Comparison of ENCODE assay signal across 28 mouse cellular contexts in the genomic region with DNA sequence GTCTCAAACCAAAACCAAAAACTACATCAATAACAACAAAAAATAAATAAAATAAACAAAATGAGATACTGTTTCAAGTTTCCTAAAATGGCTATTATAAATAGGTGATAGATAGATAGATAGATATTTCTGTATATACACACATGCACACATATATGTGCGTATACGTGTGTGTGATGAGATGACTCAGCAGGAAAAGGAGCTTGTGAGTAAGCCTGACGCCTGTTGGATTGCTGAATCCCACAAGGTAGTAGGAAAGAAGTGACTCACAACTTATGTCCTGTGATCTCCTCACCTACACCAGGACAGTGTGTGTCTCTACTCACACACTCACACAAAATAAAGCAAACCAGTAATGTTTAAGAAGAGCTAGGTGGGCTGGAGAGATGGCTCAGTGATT. TPM values are rescaled to one million over a fixed set of nuclear protein-coding genes. Genes with fewer than 3 reads are reported as not detected.
DNase-seq lines count a peak whose midpoint lies in the region; ATAC-seq and TF ChIP-seq lines count a peak whose summit lies in the region.
"Had no signal": no experiment of that assay in that cellular context is flagged by ENCODE, and none has a peak within 500 bp of the region (broad histone marks: within the 10 kb centered on the region; RNA-seq: fewer than 3 reads in every experiment).

No protein-coding gene starts in this region.

- H3K79me3 ChIP-seq in C2C12 (ENCODE audit: low read depth): no peaks in the 10 kb centered on the region

- no peak overlapping the region for H3K4me3 ChIP-seq in liver, embryonic 12.5 days
- no peak overlapping the region for H3K4me3 ChIP-seq in C2C12 (ENCODE audit: insufficient read depth, poor library complexity, severe bottlenecking)
- no peak overlapping the region for H3K4me3 ChIP-seq in liver, embryonic 15.5 days (replicated peaks)
- H3K4me3 ChIP-seq in forebrain, postnatal 0 days (ENCODE audit: low read depth, low read length): no peak overlapping the region
- H3K4me3 ChIP-seq in stomach, postnatal 0 days (ENCODE audit: low read depth, low read length): no peak overlapping the region
- H3K4me3 ChIP-seq: embryonic facial prominence, embryonic 12.5 days; embryonic facial prominence, embryonic 15.5 days; erythroblast, embryonic 14.5 days; forebrain, embryonic 10.5 days; forebrain, embryonic 13.5 days; gastrocnemius, adult 2 months; heart, embryonic 12.5 days; heart, embryonic 15.5 days; hindbrain, embryonic 10.5 days; hindbrain, embryonic 13.5 days; intestine, embryonic 15.5 days had no signal

- DNase-seq in liver: no peak
- no peak for DNase-seq in forebrain, postnatal 0 days
- DNase-seq in stomach, postnatal 0 days (ENCODE audit: low spot score): no peak
- DNase-seq in left cerebral cortex, adult 8-10 months (ENCODE audit: low spot score in 2 of 2): no peak
- DNase-seq: adrenal gland, adult 8-10 months; adrenal gland, postnatal 25 days; gastrocnemius, adult 2 months; gastrocnemius, postnatal 25 days; heart, adult 18-20 months; heart, postnatal 10 days; heart, postnatal 36 days had no signal

- TF ChIP-seq EP300 in stomach, postnatal 0 days (optimal IDR thresholded peaks at IDR 0.05): no peak

- H3K36me3 ChIP-seq in liver, embryonic 12.5 days: peaks cover 8% of the 10 kb centered on the region; the same call in 1 of the 2 replicates
- H3K36me3 ChIP-seq in C2C12 (ENCODE audit: control insufficient read depth, insufficient read depth): no peaks in the 10 kb centered on the region
- H3K36me3 ChIP-seq in liver, embryonic 15.5 days (replicated peaks): 0 out of 2 replicates have a peak, but pooled peaks cover 5% of the 10 kb centered on the region
- no peaks in the 10 kb centered on the region for H3K36me3 ChIP-seq in forebrain, postnatal 0 days (ENCODE audit: insufficient read depth)
- H3K36me3 ChIP-seq in stomach, postnatal 0 days (ENCODE audit: control insufficient read depth, insufficient read depth, low read length): no peaks in the 10 kb centered on the region
- H3K36me3 ChIP-seq: embryonic facial prominence, embryonic 12.5 days; embryonic facial prominence, embryonic 15.5 days; forebrain, embryonic 10.5 days; G1E; heart, embryonic 12.5 days; heart, embryonic 15.5 days; hindbrain, embryonic 10.5 days; hindbrain, embryonic 13.5 days; intestine, embryonic 15.5 days had no signal

- H3K79me2 ChIP-seq in C2C12 (ENCODE audit: control insufficient read depth, insufficient read depth): no peaks in the 10 kb centered on the region

- ATAC-seq in liver, embryonic 12.5 days: no peak
- peak; percentile 53 for ATAC-seq in erythroblast, adult 5-6 weeks (replicated peaks; ENCODE audit: low FRiP score, poor library complexity, severe bottlenecking)
- no peak; the same call in 1 of the 2 replicates for ATAC-seq in liver, embryonic 15.5 days (ENCODE audit: insufficient read depth)
- ATAC-seq in forebrain, postnatal 0 days: no peak
- no peak for ATAC-seq in stomach, postnatal 0 days (ENCODE audit: low FRiP score, low TSS enrichment)
- ATAC-seq: forebrain, embryonic 13.5 days; forebrain, embryonic 16.5 days; hindbrain, embryonic 16.5 days; intestine, embryonic 15.5 days had no signal

- TF ChIP-seq CTCF in C2C12 (IDR thresholded peaks at IDR 0.05; ENCODE audit: control insufficient read depth, insufficient read depth, insufficient read length): no peak
- no peak for TF ChIP-seq CTCF in forebrain, postnatal 0 days (IDR thresholded peaks at IDR 0.05; ENCODE audit: low read depth)
- TF ChIP-seq CTCF in stomach, postnatal 0 days (IDR thresholded peaks at IDR 0.05; ENCODE audit: low read depth): no peak

- peak overlapping the region; percentile 47; the same call in 1 of the 2 replicates for H3K9ac ChIP-seq in liver, embryonic 12.5 days
- H3K9ac ChIP-seq in liver, embryonic 15.5 days: peak overlapping the region; percentile 32; the same call in 1 of the 2 replicates
- H3K9ac ChIP-seq in forebrain, postnatal 0 days: no peak overlapping the region
- H3K9ac ChIP-seq in stomach, postnatal 0 days (ENCODE audit: low read length): no peak overlapping the region
- H3K9ac ChIP-seq: embryonic facial prominence, embryonic 12.5 days; embryonic facial prominence, embryonic 15.5 days; forebrain, embryonic 13.5 days; heart, embryonic 12.5 days; heart, embryonic 15.5 days; hindbrain, embryonic 13.5 days; intestine, embryonic 15.5 days had no signal

- peaks cover 9% of the 10 kb centered on the region for H3K9me3 ChIP-seq in liver, embryonic 12.5 days (replicated peaks)
- H3K9me3 ChIP-seq in liver, embryonic 15.5 days (replicated peaks): peaks cover 6% of the 10 kb centered on the region
- no peaks in the 10 kb centered on the region for H3K9me3 ChIP-seq in forebrain, postnatal 0 days (ENCODE audit: low read length)
- H3K9me3 ChIP-seq in stomach, postnatal 0 days (ENCODE audit: control insufficient read depth, low read length): no peaks in the 10 kb centered on the region
- H3K9me3 ChIP-seq: embryonic facial prominence, embryonic 12.5 days; embryonic facial prominence, embryonic 15.5 days; heart, embryonic 15.5 days; hindbrain, embryonic 10.5 days; hindbrain, embryonic 13.5 days had no signal

- H3K4me2 ChIP-seq in liver, embryonic 12.5 days: no peak overlapping the region
- H3K4me2 ChIP-seq in liver, embryonic 15.5 days: no peak overlapping the region
- H3K4me2 ChIP-seq in forebrain, postnatal 0 days (ENCODE audit: low read depth): no peak overlapping the region
- H3K4me2 ChIP-seq in stomach, postnatal 0 days (replicated peaks; ENCODE audit: low read depth): no peak overlapping the region
- H3K4me2 ChIP-seq: embryonic facial prominence, embryonic 12.5 days; embryonic facial prominence, embryonic 15.5 days; forebrain, embryonic 13.5 days; heart, embryonic 12.5 days; heart, embryonic 15.5 days; hindbrain, embryonic 13.5 days; intestine, embryonic 15.5 days had no signal

- H3K27ac ChIP-seq in liver, embryonic 12.5 days: peak overlapping the region; percentile 37; the same call in 1 of the 2 replicates
- peak overlapping the region; percentile 72; the same call in 1 of the 2 replicates for H3K27ac ChIP-seq in liver, embryonic 15.5 days (replicated peaks)
- no peak overlapping the region for H3K27ac ChIP-seq in forebrain, postnatal 0 days (ENCODE audit: low read depth, low read length)
- no peak overlapping the region for H3K27ac ChIP-seq in stomach, postnatal 0 days (replicated peaks)
- H3K27ac ChIP-seq: embryonic facial prominence, embryonic 12.5 days; embryonic facial prominence, embryonic 15.5 days; forebrain, embryonic 10.5 days; forebrain, embryonic 13.5 days; gastrocnemius, adult 2 months; heart, embryonic 15.5 days; hindbrain, embryonic 10.5 days; hindbrain, embryonic 13.5 days; intestine, embryonic 15.5 days had no signal

- 55% methylated on average over 3 of the region's 3 CpGs for WGBS in liver, embryonic 12.5 days (ENCODE audit: insufficient replicate concordance)
- WGBS in liver, embryonic 15.5 days (ENCODE audit: insufficient replicate concordance): 62% methylated on average over 3 of the region's 3 CpGs
- WGBS in forebrain, postnatal 0 days: 94% methylated on average over 3 of the region's 3 CpGs
- WGBS in stomach, postnatal 0 days: 75% methylated on average over 3 of the region's 3 CpGs

- H3K4me1 ChIP-seq in liver, embryonic 12.5 days: peaks cover 60% of the 10 kb centered on the region
- peaks cover 74% of the 10 kb centered on the region for H3K4me1 ChIP-seq in liver, embryonic 15.5 days (replicated peaks)
- H3K4me1 ChIP-seq in forebrain, postnatal 0 days (ENCODE audit: insufficient read depth): no peaks in the 10 kb centered on the region
- H3K4me1 ChIP-seq in stomach, postnatal 0 days (replicated peaks; ENCODE audit: control insufficient read depth, insufficient read depth): no peaks in the 10 kb centered on the region
- H3K4me1 ChIP-seq: embryonic facial prominence, embryonic 12.5 days; embryonic facial prominence, embryonic 15.5 days; forebrain, embryonic 13.5 days; heart, embryonic 12.5 days; heart, embryonic 15.5 days had no signal

- peaks cover 34% of the 10 kb centered on the region for H3K27me3 ChIP-seq in liver, embryonic 12.5 days (replicated peaks)
- no peaks in the 10 kb centered on the region for H3K27me3 ChIP-seq in C2C12 (ENCODE audit: control insufficient read depth, insufficient read depth, insufficient read length)
- peaks cover 47% of the 10 kb centered on the region for H3K27me3 ChIP-seq in liver, embryonic 15.5 days
- no peaks in the 10 kb centered on the region for H3K27me3 ChIP-seq in forebrain, postnatal 0 days (ENCODE audit: insufficient read depth, low read length)
- H3K27me3 ChIP-seq in stomach, postnatal 0 days (ENCODE audit: control insufficient read depth, insufficient read depth, low read length): no peaks in the 10 kb centered on the region
- H3K27me3 ChIP-seq: embryonic facial prominence, embryonic 12.5 days; embryonic facial prominence, embryonic 15.5 days; forebrain, embryonic 13.5 days; intestine, embryonic 15.5 days had no signal

- H3ac ChIP-seq in C2C12 (ENCODE audit: control insufficient read depth, insufficient read length, low read depth): no peak overlapping the region

RNA-seq across cellular contexts. Expression of a gene that starts 10.4 kb away (rescaled TPM):
- polyA plus RNA-seq in liver, embryonic 12.5 days (2016; fragmentation: Nextera tagmentation; extraction: Ambion mirVana): 1.9 and 2.1 TPM in 2 replicates
- polyA plus RNA-seq in C2C12 (2012; fragmentation: generic; extraction: Trizol): 2.2 TPM
- total RNA-seq in erythroblast, adult 5-6 weeks (2015; ENCODE audit: low replicate concordance): 3.1 TPM in 1 of 2 replicates, not detected in the other
- 2.7 and 7.5 TPM in 2 replicates for total RNA-seq in erythroblast, adult 5-6 weeks (2017; ENCODE audit: low replicate concordance)
- 2.2 and 2.4 TPM in 2 replicates for polyA plus RNA-seq in liver, embryonic 15.5 days (2015; fragmentation: Nextera tagmentation; extraction: Ambion mirVana)
- total RNA-seq in forebrain, postnatal 0 days (2014; rRNA removed): 306 and 418 TPM in 2 replicates
- polyA plus RNA-seq in forebrain, postnatal 0 days (2015; fragmentation: Nextera tagmentation; extraction: Ambion mirVana): 118 and 121 TPM in 2 replicates
- polyA plus RNA-seq in stomach, postnatal 0 days (2015; fragmentation: Nextera tagmentation; extraction: Ambion mirVana): 5.1 and 5.9 TPM in 2 replicates
- total RNA-seq in left cerebral cortex, adult 8-10 months (2022): 100 to 1,000 TPM; 433 to 468 (median 439) TPM
- total RNA-seq: gastrocnemius, adult 2 months had no signal
- polyA plus RNA-seq: G1E had no signal

RNA-seq across cellular contexts. Expression of a gene that starts 16.8 kb away (rescaled TPM):
- polyA plus RNA-seq in liver, embryonic 12.5 days (2016; fragmentation: Nextera tagmentation; extraction: Ambion mirVana): 913 and 972 TPM in 2 replicates
- polyA plus RNA-seq in C2C12 (2012; fragmentation: generic; extraction: Trizol): not detected
- total RNA-seq in erythroblast, adult 5-6 weeks (2015; ENCODE audit: low replicate concordance): 4,977 and 5,433 TPM in 2 replicates
- total RNA-seq in erythroblast, adult 5-6 weeks (2017; ENCODE audit: low replicate concordance): 6,454 and 7,565 TPM in 2 replicates
- 1,073 and 1,204 TPM in 2 replicates for polyA plus RNA-seq in liver, embryonic 15.5 days (2015; fragmentation: Nextera tagmentation; extraction: Ambion mirVana)
- total RNA-seq in forebrain, postnatal 0 days (2014; rRNA removed): 0.24 and 1.2 TPM in 2 replicates
- polyA plus RNA-seq in forebrain, postnatal 0 days (2015; fragmentation: Nextera tagmentation; extraction: Ambion mirVana): 0.50 and 0.68 TPM in 2 replicates
- 0.72 and 1.1 TPM in 2 replicates for polyA plus RNA-seq in stomach, postnatal 0 days (2015; fragmentation: Nextera tagmentation; extraction: Ambion mirVana)
- under 1 TPM in 3 of 4 experiments, not detected in 1; 0.08 to 0.41 (median 0.24) TPM for total RNA-seq in left cerebral cortex, adult 8-10 months (2022)

RNA-seq across cellular contexts. Expression of a gene that starts 25.0 kb away (rescaled TPM):
- 365 and 367 TPM in 2 replicates for polyA plus RNA-seq in liver, embryonic 12.5 days (2016; fragmentation: Nextera tagmentation; extraction: Ambion mirVana)
- 174 TPM for polyA plus RNA-seq in C2C12 (2012; fragmentation: generic; extraction: Trizol)
- 461 and 462 TPM in 2 replicates for total RNA-seq in erythroblast, adult 5-6 weeks (2015; ENCODE audit: low replicate concordance)
- 236 and 290 TPM in 2 replicates for total RNA-seq in erythroblast, adult 5-6 weeks (2017; ENCODE audit: low replicate concordance)
- 451 and 525 TPM in 2 replicates for polyA plus RNA-seq in liver, embryonic 15.5 days (2015; fragmentation: Nextera tagmentation; extraction: Ambion mirVana)
- total RNA-seq in forebrain, postnatal 0 days (2014; rRNA removed): 96.3 and 114 TPM in 2 replicates
- 120 and 129 TPM in 2 replicates for polyA plus RNA-seq in forebrain, postnatal 0 days (2015; fragmentation: Nextera tagmentation; extraction: Ambion mirVana)
- 189 and 200 TPM in 2 replicates for polyA plus RNA-seq in stomach, postnatal 0 days (2015; fragmentation: Nextera tagmentation; extraction: Ambion mirVana)
- 10 to 100 TPM; 64.1 to 75.4 (median 68.9) TPM for total RNA-seq in left cerebral cortex, adult 8-10 months (2022)

RNA-seq across cellular contexts. Expression of a gene that starts 47.3 kb away (rescaled TPM):
- polyA plus RNA-seq in liver, embryonic 12.5 days (2016; fragmentation: Nextera tagmentation; extraction: Ambion mirVana): 55.8 and 58.1 TPM in 2 replicates
- 79.1 TPM for polyA plus RNA-seq in C2C12 (2012; fragmentation: generic; extraction: Trizol)
- total RNA-seq in erythroblast, adult 5-6 weeks (2015; ENCODE audit: low replicate concordance): 85.7 and 90.1 TPM in 2 replicates
- total RNA-seq in erythroblast, adult 5-6 weeks (2017; ENCODE audit: low replicate concordance): 26.3 and 56.1 TPM in 2 replicates
- polyA plus RNA-seq in liver, embryonic 15.5 days (2015; fragmentation: Nextera tagmentation; extraction: Ambion mirVana): 94.8 and 121 TPM in 2 replicates
- total RNA-seq in forebrain, postnatal 0 days (2014; rRNA removed): 49.5 and 66.2 TPM in 2 replicates
- polyA plus RNA-seq in forebrain, postnatal 0 days (2015; fragmentation: Nextera tagmentation; extraction: Ambion mirVana): 72.3 and 86.6 TPM in 2 replicates
- polyA plus RNA-seq in stomach, postnatal 0 days (2015; fragmentation: Nextera tagmentation; extraction: Ambion mirVana): 126 and 142 TPM in 2 replicates
- total RNA-seq in left cerebral cortex, adult 8-10 months (2022): 100 to 1,000 TPM in 2 of 4 experiments, 10 to 100 TPM in 2; 51.6 to 142 (median 80.2) TPM

Comparison
In these comparisons a context has a peak if more than half of its experiments do, and no peak if none do; other contexts are left out.
1. H3K27ac ChIP-seq: peak in liver, embryonic 12.5 days (single experiment) and liver, embryonic 15.5 days (single experiment); none in forebrain, postnatal 0 days (single experiment) and stomach, postnatal 0 days (single experiment).
2. H3K9ac ChIP-seq: peak in liver, embryonic 12.5 days (single experiment) and liver, embryonic 15.5 days (single experiment); none in forebrain, postnatal 0 days (single experiment) and stomach, postnatal 0 days (single experiment).
3. RNA of a gene that starts 10.4 kb away (polyA plus RNA-seq): 118 to 121 TPM in forebrain, postnatal 0 days; 5.1 to 5.9 TPM in stomach, postnatal 0 days, 2.2 to 2.4 TPM in liver, embryonic 15.5 days, 2.2 TPM in C2C12 (single experiment) and 1.9 to 2.1 TPM in liver, embryonic 12.5 days; every median in the first group is over 10 times any median in the second.
4. RNA of a gene that starts 16.8 kb away (polyA plus RNA-seq): 1,073 to 1,204 TPM in liver, embryonic 15.5 days and 913 to 972 TPM in liver, embryonic 12.5 days; 0.72 to 1.1 TPM in stomach, postnatal 0 days, 0.50 to 0.68 TPM in forebrain, postnatal 0 days and not detected in C2C12 (single experiment); every median in the first group is over 100 times any median in the second.